Mouse (Mus musculus) midbrain, embryonic 11.5 days (tissue): ENCODE measurements around the gene Arhgap35. TPM values are rescaled to one million over a fixed set of nuclear protein-coding genes. Genes with fewer than 3 reads are reported as not detected.

Source experiments
- ATAC-seq: fragments of 200-750 bp; cut with Nextera tagmentation; 2 replicates; pipeline ENCODE4 v1.8.0; 2017; ENCODE audit warnings: moderate TSS enrichment, moderate library complexity; ENCODE audit not compliant: low FRiP score
- DNase-seq: peaks from one replicate; pipeline ENCODE4 v3.0.0; 2015; ENCODE audit warnings: low spot score; ENCODE audit errors: missing footprints
- H3K27ac ChIP-seq: fragments of 300-500 bp; sonication (generic); 2 replicates; pipeline ENCODE4 v1.5.1; 2014; ENCODE audit warnings: low read depth, low read length
- H3K27me3 ChIP-seq: fragments of 300-500 bp; sonication (generic); 2 replicates; pipeline ENCODE4 v1.6.1; 2014; ENCODE audit warnings: mild to moderate bottlenecking, low read length, moderate library complexity, mixed read lengths; ENCODE audit not compliant: control insufficient read depth, insufficient read depth
- H3K36me3 ChIP-seq: fragments of 300-500 bp; sonication (generic); 2 replicates; pipeline ENCODE4 v1.6.1; 2014; ENCODE audit warnings: mild to moderate bottlenecking, low read length, moderate library complexity, mixed read lengths; ENCODE audit not compliant: control insufficient read depth, insufficient read depth
- H3K4me1 ChIP-seq: fragments of 300-500 bp; sonication (generic); 2 replicates; pipeline ENCODE4 v1.6.1; 2014; ENCODE audit warnings: low read length; ENCODE audit not compliant: control insufficient read depth, insufficient read depth
- H3K4me2 ChIP-seq: fragments of 300-500 bp; sonication (generic); 2 replicates; pipeline ENCODE4 v1.6.1; 2014; ENCODE audit warnings: mild to moderate bottlenecking, moderate library complexity
- H3K4me3 ChIP-seq: fragments of 300-500 bp; sonication (generic); 2 replicates; pipeline ENCODE4 v1.5.1; 2014; ENCODE audit warnings: low read depth, low read length
- H3K9ac ChIP-seq: fragments of 300-500 bp; sonication (generic); 2 replicates; pipeline ENCODE4 v1.6.1; 2014; ENCODE audit warnings: low read length
- H3K9me3 ChIP-seq: fragments of 300-500 bp; sonication (generic); 2 replicates; pipeline ENCODE4 v1.6.1; 2016; ENCODE audit warnings: low read length; ENCODE audit not compliant: control insufficient read depth
- WGBS: fragments of 180-500 bp; shearing (Covaris S2); extraction: QIAGEN DNeasy Blood & Tissue Kit; methylation state at CpG from one replicate; pipeline ENCODE4 v1.1.7; 2014; 5-methylcytosine and 5-hydroxymethylcytosine counted together
- polyA plus RNA-seq: library from polyadenylated mRNA; unstranded; fragments of >200 nt; fragmentation: Nextera tagmentation; extraction: Ambion mirVana; gene quantifications from 2 replicates; pipeline ENCODE4 v1.2.1, GENCODE M21; 2014

Gene Arhgap35
- polyA plus RNA-seq, 1 experiment from 2014 or later = 33.3 TPM

- WGBS = 91% methylated on average over 1 of the region's 1 CpGs
- no peak overlapping the region for H3K9ac ChIP-seq
- no peak overlapping the region for H3K4me2 ChIP-seq
- H3K27me3 ChIP-seq = no peaks in the 10 kb centered on the region
- H3K4me1 ChIP-seq = peaks cover 2% of the 10 kb centered on the region; the same call in 1 of the 2 replicates
- H3K36me3 ChIP-seq = no peaks in the 10 kb centered on the region
- DNase-seq (no peak), ATAC-seq (no peak)
- H3K9me3 ChIP-seq = no peaks in the 10 kb centered on the region
- H3K27ac ChIP-seq = no peak overlapping the region
- no peak overlapping the region for H3K4me3 ChIP-seq
These were observed 31.0 kb downstream of the Arhgap35 start for GRCm38 (mm10) chr7:16583775-16584174.

DNA sequence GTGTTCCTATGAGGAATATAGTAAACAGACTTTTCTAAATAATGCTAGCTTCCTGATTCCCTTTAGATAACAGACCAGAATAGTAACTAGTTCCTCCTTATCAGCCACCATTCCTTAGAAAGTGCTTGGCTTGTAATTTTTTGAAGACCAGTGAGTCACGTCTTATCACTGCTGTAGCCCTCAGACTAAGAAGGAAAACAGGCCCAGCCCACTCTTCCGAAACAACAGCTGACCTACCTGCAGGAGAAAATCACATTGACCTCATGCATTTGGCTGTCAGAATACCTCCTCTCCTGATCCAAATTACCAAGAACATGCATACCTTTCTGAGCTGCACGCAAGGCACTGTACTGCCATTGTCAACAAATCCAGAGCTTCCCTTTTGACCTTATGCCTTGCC lies 32.5 kb downstream of the Arhgap35 start:
- ATAC-seq (no peak), DNase-seq (no peak)
- H3K36me3 ChIP-seq = no peaks in the 10 kb centered on the region
- peaks cover 2% of the 10 kb centered on the region; the same call in 1 of the 2 replicates for H3K4me1 ChIP-seq
- no peaks in the 10 kb centered on the region for H3K27me3 ChIP-seq
- no peaks in the 10 kb centered on the region for H3K9me3 ChIP-seq
- H3K27ac ChIP-seq = no peak overlapping the region
- H3K9ac ChIP-seq = no peak overlapping the region
- 87% methylated on average over 3 of the region's 3 CpGs for whole genome bisulfite sequencing
- H3K4me3 ChIP-seq = no peak overlapping the region
- H3K4me2 ChIP-seq = no peak overlapping the region

GRCm38 (mm10) chr7:16581276-16582100 lies 33.3 kb downstream of the Arhgap35 start:
- no peak overlapping the region for H3K9ac ChIP-seq
- H3K4me2 ChIP-seq = no peak overlapping the region
- no peaks in the 10 kb centered on the region for H3K9me3 ChIP-seq
- ATAC-seq = no peak
- no peaks in the 10 kb centered on the region for H3K36me3 ChIP-seq
- no peaks in the 10 kb centered on the region for H3K27me3 ChIP-seq
- WGBS = 77% methylated on average over 13 of the region's 13 CpGs
- no peak for DNase-seq
- no peak overlapping the region for H3K4me3 ChIP-seq
- peaks cover 2% of the 10 kb centered on the region; the same call in 1 of the 2 replicates for H3K4me1 ChIP-seq
- no peak overlapping the region; the same call in 1 of the 2 replicates for H3K27ac ChIP-seq

DNA sequence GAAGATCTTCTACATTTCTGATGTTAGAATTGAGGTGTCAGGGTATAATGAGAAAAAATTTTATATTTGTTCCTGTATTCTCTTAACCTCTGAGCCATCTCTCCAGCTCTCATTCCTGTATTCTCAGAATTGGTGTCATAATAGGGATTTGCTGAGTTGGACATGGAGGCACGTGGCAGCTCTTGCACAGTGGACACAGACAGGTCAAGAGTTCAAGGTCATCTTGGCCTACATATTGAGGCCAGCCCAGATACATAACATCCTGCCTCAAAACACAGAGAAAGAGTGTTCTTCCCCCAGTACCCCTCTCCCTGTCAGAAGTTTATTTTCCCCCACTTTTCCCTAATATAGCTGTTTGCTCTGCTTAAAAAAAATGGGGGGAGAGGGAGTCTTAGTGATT lies 38.1 kb downstream of the Arhgap35 start:
- Histone ChIP-seq H3K27me3 (no peaks in the 10 kb centered on the region), H3K27ac (no peak overlapping the region), H3K36me3 (no peaks in the 10 kb centered on the region), H3K9ac (no peak overlapping the region), H3K4me3 (no peak overlapping the region), H3K4me2 (no peak overlapping the region), H3K4me1 (peaks cover 2% of the 10 kb centered on the region; the same call in 1 of the 2 replicates), H3K9me3 (no peaks in the 10 kb centered on the region)
- ATAC-seq (no peak), DNase-seq (no peak)
- WGBS = 68% methylated on average over 1 of the region's 1 CpGs

GRCm38 (mm10) chr7:16571191-16571590 lies 43.6 kb downstream of the Arhgap35 start:
- no peaks in the 10 kb centered on the region for H3K9me3 ChIP-seq
- H3K9ac ChIP-seq = no peak overlapping the region
- H3K4me3 ChIP-seq = no peak overlapping the region
- DNase-seq (no peak), ATAC-seq (no peak)
- 100% methylated on average over 1 of the region's 1 CpGs for WGBS
- no peaks in the 10 kb centered on the region for H3K4me1 ChIP-seq
- H3K36me3 ChIP-seq = no peaks in the 10 kb centered on the region
- no peak overlapping the region for H3K27ac ChIP-seq
- H3K27me3 ChIP-seq = no peaks in the 10 kb centered on the region
- no peak overlapping the region for H3K4me2 ChIP-seq

- Histone ChIP-seq H3K9me3 (no peaks in the 10 kb centered on the region), H3K9ac (no peak overlapping the region), H3K4me1 (no peaks in the 10 kb centered on the region), H3K4me2 (no peak overlapping the region), H3K27ac (no peak overlapping the region), H3K36me3 (no peaks in the 10 kb centered on the region), H3K27me3 (no peaks in the 10 kb centered on the region), H3K4me3 (no peak overlapping the region)
- ATAC-seq = no peak
- 93% methylated on average over 1 of the region's 1 CpGs for WGBS
- DNase-seq = no peak
These were observed 44.1 kb downstream of the Arhgap35 start for GRCm38 (mm10) chr7:16570737-16571136.

DNA sequence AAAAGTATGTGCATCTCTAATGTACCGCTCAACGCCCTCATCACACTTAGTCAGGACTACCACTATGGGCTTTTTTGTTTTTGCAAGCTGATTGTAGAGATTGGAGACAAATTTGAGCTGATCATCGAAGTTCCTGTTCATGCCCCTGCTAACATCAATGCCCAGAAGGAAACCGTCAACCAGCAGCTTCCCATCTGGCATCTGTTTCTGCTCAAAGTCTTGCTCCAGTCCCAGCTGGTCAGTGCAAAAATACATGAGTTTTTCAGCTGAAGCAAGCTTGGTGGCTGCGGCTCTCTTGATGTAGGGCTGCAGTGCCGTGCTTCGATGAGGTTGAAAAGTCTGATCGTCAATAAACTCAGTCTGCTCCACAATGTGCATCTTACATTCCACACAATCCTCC lies 50.3 kb downstream of the Arhgap35 start:
- Histone ChIP-seq H3K27ac (no peak overlapping the region), H3K4me2 (no peak overlapping the region), H3K9ac (no peak overlapping the region), H3K4me1 (no peaks in the 10 kb centered on the region), H3K36me3 (peaks cover 26% of the 10 kb centered on the region; the same call in 1 of the 2 replicates), H3K9me3 (no peaks in the 10 kb centered on the region), H3K4me3 (no peak overlapping the region), H3K27me3 (no peaks in the 10 kb centered on the region)
- 95% methylated on average over 8 of the region's 8 CpGs for WGBS
- ATAC-seq (no peak), DNase-seq (no peak)

- Histone ChIP-seq H3K4me3 (no peak overlapping the region), H3K9ac (no peak overlapping the region), H3K36me3 (peaks cover 18% of the 10 kb centered on the region; the same call in 1 of the 2 replicates), H3K4me2 (no peak overlapping the region), H3K9me3 (no peaks in the 10 kb centered on the region), H3K27me3 (no peaks in the 10 kb centered on the region), H3K4me1 (no peaks in the 10 kb centered on the region), H3K27ac (no peak overlapping the region)
- ATAC-seq (no peak), DNase-seq (no peak)
- WGBS = 81% methylated on average over 9 of the region's 9 CpGs
These were observed 56.8 kb downstream of the Arhgap35 start for GRCm38 (mm10) chr7:16557783-16558538.

- H3K36me3 ChIP-seq = peaks cover 12% of the 10 kb centered on the region; the same call in 1 of the 2 replicates
- no peak overlapping the region for H3K4me3 ChIP-seq
- no peaks in the 10 kb centered on the region for H3K27me3 ChIP-seq
- no peak overlapping the region for H3K4me2 ChIP-seq
- WGBS = 78% methylated on average over 4 of the region's 4 CpGs
- H3K9ac ChIP-seq = no peak overlapping the region
- H3K27ac ChIP-seq = no peak overlapping the region
- DNase-seq (no peak), ATAC-seq (no peak)
- no peaks in the 10 kb centered on the region for H3K9me3 ChIP-seq
- H3K4me1 ChIP-seq = no peaks in the 10 kb centered on the region
These were observed 57.5 kb downstream of the Arhgap35 start for GRCm38 (mm10) chr7:16557251-16557650.
